Mouse (Mus musculus) ES-E14 (cell line): ENCODE measurements around the gene Selenon. TPM values are rescaled to one million over a fixed set of nuclear protein-coding genes. Genes with fewer than 3 reads are reported as not detected.
A peak's percentile ranks its signal among the peaks of the same experiment; 100 is the strongest.

Source experiments
- DNase-seq: peaks from one replicate; pipeline ENCODE4 v3.0.0-alpha.2; 2013; ENCODE audit warnings: low read depth, low spot score
- H3K27ac ChIP-seq: 2 replicates; pipeline ENCODE4 v1.5.1; 2012; ENCODE audit warnings: low read depth, mild to moderate bottlenecking, low read length, moderate library complexity, mixed read lengths; ENCODE audit not compliant: poor library complexity, insufficient read depth, severe bottlenecking
- H3K36me3 ChIP-seq: 2 replicates; pipeline ENCODE4 v1.6.1; 2012; ENCODE audit warnings: mild to moderate bottlenecking, low read length, moderate library complexity, mixed read lengths; ENCODE audit not compliant: control insufficient read depth, poor library complexity, insufficient read depth, severe bottlenecking
- H3K4me1 ChIP-seq, 2 experiments: fragments of 150-350 bp in 1 of 2; sonication (generic) in 1 of 2; 2 replicates each; pipeline ENCODE4 v1.6.1; 2012; ENCODE audit warnings: low read length in 2 of 2, mild to moderate bottlenecking in 1 of 2, mixed read lengths in 1 of 2; ENCODE audit not compliant: control insufficient read depth in 2 of 2, insufficient read depth in 2 of 2, poor library complexity in 1 of 2
- H3K4me3 ChIP-seq, 2 experiments: fragments of 150-350 bp in 1 of 2; sonication (generic) in 1 of 2; 2 replicates each; pipeline ENCODE4 v1.5.1; 2012; ENCODE audit warnings: low read length in 2 of 2, low read depth in 1 of 2, mild to moderate bottlenecking in 1 of 2, mixed read lengths in 1 of 2; ENCODE audit not compliant: insufficient read depth in 1 of 2, poor library complexity in 1 of 2, severe bottlenecking in 1 of 2
- H3K9ac ChIP-seq: 2 replicates; pipeline ENCODE4 v1.6.1; 2012; ENCODE audit warnings: low read depth, mild to moderate bottlenecking, low read length, mixed read lengths; ENCODE audit not compliant: poor library complexity, insufficient read depth, severe bottlenecking
- H3K9me3 ChIP-seq: fragments of 150-350 bp; sonication (generic); 2 replicates; pipeline ENCODE4 v1.6.1; 2012; ENCODE audit warnings: low read depth, mild to moderate bottlenecking, low read length; ENCODE audit not compliant: control insufficient read depth, insufficient read depth
- CHD2 ChIP-seq: IDR thresholded peaks from 2 replicates; pipeline ENCODE4 v1.6.1; 2014; ENCODE audit warnings: mild to moderate bottlenecking, low read depth, low read length, inconsistent platforms
- HCFC1 ChIP-seq: IDR thresholded peaks from 2 replicates; pipeline ENCODE4 v1.6.1; 2012; ENCODE audit warnings: low read length, inconsistent platforms, borderline replicate concordance; ENCODE audit not compliant: insufficient read depth
- MAFK ChIP-seq: IDR thresholded peaks from 2 replicates; pipeline ENCODE4 v1.6.1; 2014; ENCODE audit warnings: mild to moderate bottlenecking, low read depth, low read length, inconsistent platforms; ENCODE audit not compliant: insufficient read depth
- ZC3H11A ChIP-seq: IDR thresholded peaks from 2 replicates; pipeline ENCODE4 v1.6.1; 2012; ENCODE audit warnings: low read depth, mild to moderate bottlenecking, inconsistent platforms, low read length, borderline replicate concordance
- ZNF384 ChIP-seq: IDR thresholded peaks from 2 replicates; pipeline ENCODE4 v1.6.1; 2012; ENCODE audit warnings: low read depth, low read length, inconsistent platforms
- in situ Hi-C, 2 experiments: fragments of 600-800 bp; cut with MboI; formaldehyde crosslinking; loops; one replicate each; pipeline ENCODE4 v1.15.1; 2025; ENCODE audit warnings: low sequenced_read_pairs in 2 of 2, inconsistent platforms in 1 of 2; ENCODE audit not compliant: unreplicated experiment in 2 of 2
- total RNA-seq: library from RNA; depleted of rRNA; stranded (reverse); fragments of 300-350 nt; gene quantifications from 2 replicates; pipeline ENCODE4 v1.2.3, GENCODE M21; 2012

Gene Selenon
- total RNA-seq, 1 experiment, result 8.3 TPM

DNA sequence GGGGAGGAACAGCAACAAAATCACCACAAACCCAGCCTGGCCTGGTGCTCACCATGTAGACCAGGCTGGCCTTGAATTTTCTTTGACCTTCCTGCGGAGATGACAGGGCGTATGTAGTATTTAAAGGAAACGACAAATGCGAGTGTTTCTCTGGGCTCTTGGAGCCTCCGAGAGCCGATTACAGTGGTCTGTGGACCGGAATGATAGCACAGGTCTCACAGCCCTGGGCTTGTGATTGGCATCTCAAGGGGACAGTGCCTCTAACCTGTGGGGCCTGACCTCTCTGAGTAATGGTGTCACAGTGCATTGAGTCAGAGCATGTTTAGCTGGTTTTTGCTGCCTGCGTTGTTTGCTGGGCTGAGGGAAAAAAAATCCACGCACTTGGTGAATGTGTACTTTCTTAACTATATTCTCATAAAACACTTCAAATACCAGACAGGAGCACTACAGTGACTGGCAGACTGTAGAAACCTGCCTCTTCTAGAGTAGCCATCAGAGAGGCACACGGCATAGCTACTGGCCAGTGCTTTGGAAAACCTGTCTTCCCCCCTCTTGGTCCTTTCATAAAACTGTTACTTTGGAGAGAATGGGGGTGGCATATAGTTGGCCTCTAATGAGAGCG lies 37.5 kb downstream of the Selenon start:
- Histone ChIP-seq H3K4me1 (peaks cover 4 to 10% of the 10 kb centered on the region in 2 experiments), H3K4me3 (no peak overlapping the region), H3K9me3 (no peaks in the 10 kb centered on the region), H3K36me3 (peaks cover 6% of the 10 kb centered on the region; the same call in 1 of the 2 replicates), H3K27ac (no peak overlapping the region; the same call in 1 of the 2 replicates), H3K9ac (peak overlapping the region; percentile 31; the same call in 1 of the 2 replicates)
- TF ChIP-seq ZC3H11A (no peak), MAFK (no peak), HCFC1 (no peak), ZNF384 (no peak), CHD2 (no peak)
- DNase-seq, result no peak
- in situ Hi-C loops, result no loop called here

DNA sequence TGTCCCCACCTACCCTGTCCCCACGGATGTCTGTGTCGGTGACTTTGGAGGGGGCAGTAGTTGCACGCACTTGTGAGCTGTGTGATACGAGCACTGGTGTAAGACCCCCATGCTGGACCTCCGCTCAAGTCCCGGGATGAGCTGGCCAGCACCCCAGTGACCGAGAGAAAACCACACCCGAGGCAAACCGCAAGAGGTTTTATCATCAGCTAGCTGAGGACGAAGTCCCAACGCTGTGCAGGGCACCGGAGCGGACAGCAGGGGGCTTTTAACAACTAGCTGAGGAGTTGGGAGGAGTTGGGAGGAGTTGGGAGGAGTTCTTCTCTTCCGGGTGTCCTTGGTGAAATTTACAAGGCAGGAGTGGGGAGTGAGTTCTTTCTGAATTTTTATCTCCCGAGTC lies 39.2 kb downstream of the Selenon start:
- Histone ChIP-seq H3K9ac (no peak overlapping the region), H3K4me1 (peaks cover 4 to 10% of the 10 kb centered on the region in 2 experiments), H3K4me3 (peak overlapping the region in 1 of 2 experiments; percentile 39; a peak in 2 of 4 replicates), H3K9me3 (no peaks in the 10 kb centered on the region), H3K36me3 (peaks cover 6% of the 10 kb centered on the region; the same call in 1 of the 2 replicates), H3K27ac (no peak overlapping the region)
- in situ Hi-C loops, result no loop called here
- no peak for DNase-seq
- no peak for TF ChIP-seq MAFK
- no peak for TF ChIP-seq CHD2
- TF ChIP-seq HCFC1, result no peak
- TF ChIP-seq ZC3H11A, result no peak
- no peak for TF ChIP-seq ZNF384

DNA sequence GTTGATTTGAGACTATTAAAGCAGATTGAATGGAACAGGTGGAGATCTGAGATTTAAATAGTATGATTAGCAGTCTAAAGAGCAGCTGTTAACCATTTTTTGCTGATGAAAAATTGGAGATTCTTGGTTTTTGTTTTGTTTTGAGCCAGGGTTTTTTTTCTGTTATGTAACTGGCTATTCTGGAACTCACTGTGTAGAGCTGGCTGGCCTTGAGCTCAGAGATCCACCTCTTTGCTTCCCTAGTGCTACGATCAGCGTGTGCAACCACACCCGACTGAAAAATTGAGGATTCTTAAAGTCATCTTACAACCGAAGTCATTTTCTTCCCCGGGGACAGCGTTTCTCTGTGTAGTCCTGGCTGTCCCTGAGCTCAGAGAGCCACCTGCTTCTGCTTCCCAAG lies 40.2 kb downstream of the Selenon start:
- no peak for DNase-seq
- Histone ChIP-seq H3K4me3 (peak overlapping the region; percentile 67 to 87), H3K9me3 (no peaks in the 10 kb centered on the region), H3K4me1 (peaks cover 4 to 13% of the 10 kb centered on the region in 2 experiments), H3K27ac (no peak overlapping the region; the same call in 1 of the 2 replicates), H3K9ac (peak overlapping the region; percentile 80; the same call in 1 of the 2 replicates), H3K36me3 (peaks cover 6% of the 10 kb centered on the region; the same call in 1 of the 2 replicates)
- no peak for TF ChIP-seq ZNF384
- TF ChIP-seq ZC3H11A, result no peak
- TF ChIP-seq CHD2, result no peak
- in situ Hi-C loops, result no loop called here

DNA sequence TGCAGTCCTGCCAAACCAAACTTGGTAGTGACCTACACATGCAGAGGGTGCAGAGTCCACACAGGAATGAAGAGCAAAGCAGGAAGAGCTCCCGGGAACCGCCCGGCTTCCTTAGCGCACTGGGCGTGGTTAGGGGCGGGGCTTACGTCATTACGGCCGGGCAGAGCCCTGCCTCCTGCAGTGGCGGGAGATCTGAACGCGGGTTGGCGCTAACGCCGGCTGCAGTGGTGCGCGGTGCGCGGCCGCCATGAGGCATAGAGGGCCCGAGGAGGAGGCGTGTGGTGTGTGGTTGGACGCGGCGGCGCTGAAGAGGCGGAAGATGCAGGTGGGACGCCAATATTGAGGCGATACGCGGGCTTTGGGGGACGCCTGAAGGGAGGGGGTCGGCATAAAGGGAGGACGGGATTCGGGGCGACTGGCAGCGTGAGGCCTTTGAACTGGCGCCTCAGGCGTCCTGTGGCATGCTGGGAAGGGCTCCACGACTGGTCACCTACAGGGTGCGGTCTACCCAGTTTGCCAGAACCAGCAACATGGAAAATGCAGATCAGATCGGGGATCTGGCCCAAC lies 41.0 kb downstream of the Selenon start, which contains the start of gene Aunip:
TSS of gene Aunip (plus strand) at position 155 of the 567 bp plus-strand sequence.
- Histone ChIP-seq H3K36me3 (peaks cover 6% of the 10 kb centered on the region; the same call in 1 of the 2 replicates), H3K9ac (peak within 1 kb of the TSS; percentile 80), H3K4me1 (peaks cover 4 to 13% of the 10 kb centered on the region in 2 experiments), H3K27ac (peak within 1 kb of the TSS; percentile 60), H3K4me3 (peak within 1 kb of the TSS; percentile 67 to 87), H3K9me3 (no peaks in the 10 kb centered on the region)
- peak; percentile 89 for DNase-seq
- in situ Hi-C loops, result no loop called here
- TF ChIP-seq HCFC1, result 0 out of 2 replicates have a peak, but pooled peaks have one; percentile 66
- no peak for TF ChIP-seq ZNF384
- no peak for TF ChIP-seq ZC3H11A
- no peak for TF ChIP-seq CHD2
- TF ChIP-seq MAFK, result no peak
